Mouse (Mus musculus) layer of hippocampus, postnatal 25 days (tissue): ENCODE measurements around the gene Cul1. TPM values are rescaled to one million over a fixed set of nuclear protein-coding genes. Genes with fewer than 3 reads are reported as not detected.
"Not testable (repeated sequence)": the region's sequence is repeated elsewhere in the genome, so short reads cannot be mapped to it uniquely, and the experiment has no call there.

Experiments
- DNase-seq, 2 experiments: peaks; one replicate each; pipeline ENCODE4 v3.0.0; 2022; ENCODE audit warnings: mixed read lengths in 2 of 2, low spot score in 1 of 2; ENCODE audit errors: extremely low spot score in 1 of 2
- total RNA-seq, 2 experiments: library from RNA; stranded (reverse); gene quantifications; 2 replicates each; pipeline ENCODE4 v1.2.3; 2021

The Cul1 gene
- total RNA-seq, result 100 to 1,000 TPM in 1 of 2 experiments, 10 to 100 TPM in 1; 97.7 to 112 TPM

GRCm38 (mm10) chr6:47453098-47453497 is at the start of gene Cul1:
Gene Cul1, plus strand, starts transcription at chr6:47453398.
- no peak for DNase-seq

- DNase-seq, result peak in 1 of 2 experiments; percentile 16
Observed at GRCm38 (mm10) chr6:47404419-47405382, 48.5 kb upstream of the Cul1 start.

- no peak for DNase-seq
Observed at GRCm38 (mm10) chr6:47412886-47413606, 40.2 kb upstream of the Cul1 start.

- no peak for DNase-seq
Observed at GRCm38 (mm10) chr6:47413656-47414055, 39.5 kb upstream of the Cul1 start.

GRCm38 (mm10) chr6:47418691-47419090 is 34.5 kb upstream of the Cul1 start:
- no peak for DNase-seq

- no peak for DNase-seq
Observed at GRCm38 (mm10) chr6:47420156-47420555, 33.0 kb upstream of the Cul1 start.

GRCm38 (mm10) chr6:47421221-47421620 is 32.0 kb upstream of the Cul1 start:
- DNase-seq, result no peak

- DNase-seq, result no peak
Observed at GRCm38 (mm10) chr6:47426136-47426535, 27.1 kb upstream of the Cul1 start.

- not testable (repeated sequence) for DNase-seq
Observed at GRCm38 (mm10) chr6:47426556-47426955, 26.6 kb upstream of the Cul1 start.

GRCm38 (mm10) chr6:47432795-47433194 is 20.4 kb upstream of the Cul1 start:
- DNase-seq, result not testable (repeated sequence)

- no peak for DNase-seq
Observed at GRCm38 (mm10) chr6:47440080-47440479, 13.1 kb upstream of the Cul1 start.

GRCm38 (mm10) chr6:47447658-47448057 is 5.5 kb upstream of the Cul1 start:
- no peak for DNase-seq

- peak in 1 of 2 experiments; percentile 36 for DNase-seq
Observed at GRCm38 (mm10) chr6:47453522-47454130, 428 bp downstream of the Cul1 start.

GRCm38 (mm10) chr6:47454131-47454574 is 955 bp downstream of the Cul1 start:
- DNase-seq, result peak; percentile 59 to 65

GRCm38 (mm10) chr6:47454575-47455571 is 1.7 kb downstream of the Cul1 start:
- DNase-seq, result peak in 1 of 2 experiments; percentile 55

GRCm38 (mm10) chr6:47455843-47456242 is 2.6 kb downstream of the Cul1 start:
- no peak for DNase-seq

GRCm38 (mm10) chr6:47456853-47457252 is 3.7 kb downstream of the Cul1 start:
- DNase-seq, result no peak

GRCm38 (mm10) chr6:47465400-47465799 is 12.2 kb downstream of the Cul1 start:
- no peak for DNase-seq

- no peak for DNase-seq
Observed at GRCm38 (mm10) chr6:47466488-47466887, 13.3 kb downstream of the Cul1 start.
